Mouse (Mus musculus) liver, adult 2 months (tissue): Measurements from ENCODE around the gene Cxcr5.

Source experiments
- CTCF ChIP-seq: fragments of 200-500 bp; IDR thresholded peaks from 2 replicates; pipeline ENCODE4 v1.5.1; 2011; ENCODE audit warnings: low read depth, low read length, control low read depth
- POLR2A ChIP-seq: fragments of 200-500 bp; IDR thresholded peaks from 2 replicates; pipeline ENCODE4 v1.6.1; 2011; ENCODE audit warnings: low read length, control low read depth; ENCODE audit not compliant: insufficient read depth; ENCODE audit errors: extremely low read depth

DNA sequence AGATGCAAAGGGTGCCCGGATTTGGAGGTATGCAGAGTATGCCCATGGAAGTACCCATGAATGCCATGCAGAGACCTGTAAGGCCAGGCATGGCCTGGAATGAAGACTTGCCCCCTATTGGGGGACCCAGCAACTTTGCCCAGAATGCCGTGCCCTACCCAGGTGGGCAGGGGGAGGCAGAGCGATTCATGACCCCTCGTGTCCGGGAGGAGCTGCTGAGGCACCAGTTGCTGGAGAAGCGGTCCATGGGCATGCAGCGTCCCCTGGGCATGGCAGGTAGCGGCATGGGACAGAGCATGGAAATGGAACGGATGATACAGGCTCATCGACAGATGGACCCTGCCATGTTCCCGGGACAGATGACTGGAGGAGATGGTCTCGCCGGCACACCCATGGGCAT, 55.1 kb downstream of the Cxcr5 start:
- TF ChIP-seq CTCF (no peak), POLR2A (no peak)
